Mouse (Mus musculus) G1E (cell line): ENCODE data around the gene Slc16a8.

Experiments
- CTCF ChIP-seq: IDR thresholded peaks from 2 replicates; pipeline ENCODE4 v1.5.1; 2012; ENCODE audit warnings: low read depth, low read length, inconsistent platforms, mixed read lengths
- GATA2 ChIP-seq: IDR thresholded peaks from 2 replicates; pipeline ENCODE4 v1.6.1; 2012; ENCODE audit warnings: low read depth, low read length, inconsistent platforms, borderline replicate concordance

- TF ChIP-seq CTCF: no peak
- no peak for TF ChIP-seq GATA2
These were observed 27.9 kb upstream of the Slc16a8 start for GRCm38 (mm10) chr15:79282434-79282833.
